Mouse (Mus musculus) stomach, embryonic 16.5 days (tissue): Measurements from ENCODE around the gene Micu1. TPM values are rescaled to one million over a fixed set of nuclear protein-coding genes. Genes with fewer than 3 reads are reported as not detected.

ENCODE experiments used
- ATAC-seq: fragments of 200-750 bp; cut with Nextera tagmentation; 2 replicates; pipeline ENCODE4 v1.8.0; 2017; ENCODE audit warnings: moderate number of reproducible peaks, moderate TSS enrichment; ENCODE audit not compliant: insufficient read depth, low FRiP score
- H3K27ac ChIP-seq: fragments of 300-500 bp; sonication (generic); 2 replicates; pipeline ENCODE4 v1.5.1; 2014; ENCODE audit warnings: low read length
- H3K27me3 ChIP-seq: fragments of 300-500 bp; sonication (generic); 2 replicates; pipeline ENCODE4 v1.6.1; 2014; ENCODE audit warnings: low read length, control low read depth, mixed read lengths; ENCODE audit not compliant: control insufficient read depth, insufficient read depth
- H3K36me3 ChIP-seq: fragments of 300-500 bp; sonication (generic); 2 replicates; pipeline ENCODE4 v1.6.1; 2014; ENCODE audit warnings: low read length; ENCODE audit not compliant: control insufficient read depth, insufficient read depth
- H3K4me1 ChIP-seq: fragments of 300-500 bp; sonication (generic); 2 replicates; pipeline ENCODE4 v1.6.1; 2014; ENCODE audit warnings: low read length, control low read depth, mixed read lengths; ENCODE audit not compliant: control insufficient read depth, insufficient read depth
- H3K4me2 ChIP-seq: fragments of 300-500 bp; sonication (generic); 2 replicates; pipeline ENCODE4 v1.6.1; 2014; ENCODE audit warnings: low read depth, low read length, mixed read lengths
- H3K4me3 ChIP-seq: fragments of 300-500 bp; sonication (generic); replicated peaks from 2 replicates; pipeline ENCODE4 v1.5.1; 2014; ENCODE audit warnings: mild to moderate bottlenecking, low read length
- H3K9ac ChIP-seq: fragments of 300-500 bp; sonication (generic); 2 replicates; pipeline ENCODE4 v1.6.1; 2014; ENCODE audit warnings: low read length
- H3K9me3 ChIP-seq: fragments of 300-500 bp; sonication (generic); replicated peaks from 2 replicates; pipeline ENCODE4 v1.6.1; 2016; ENCODE audit warnings: low read length, control low read depth; ENCODE audit not compliant: control insufficient read depth
- WGBS: fragments of 180-500 bp; shearing (Covaris S2); extraction: QIAGEN DNeasy Blood & Tissue Kit; methylation state at CpG from one replicate; pipeline ENCODE4 v1.1.7; 2014; 5-methylcytosine and 5-hydroxymethylcytosine counted together
- polyA plus RNA-seq: library from polyadenylated mRNA; unstranded; fragments of >200 nt; fragmentation: Nextera tagmentation; extraction: Ambion mirVana; gene quantifications from 2 replicates; pipeline ENCODE4 v1.2.1, GENCODE M21; 2015

The Micu1 gene
- polyA plus RNA-seq, 1 experiment from 2014 or later = 74.1 TPM

- Histone ChIP-seq H3K27ac (peak overlapping the region; percentile 64; the same call in 1 of the 2 replicates), H3K4me1 (0 out of 2 replicates have a peak, but pooled peaks cover 2% of the 10 kb centered on the region), H3K4me2 (no peak overlapping the region), H3K4me3 (no peak overlapping the region), H3K9me3 (no peaks in the 10 kb centered on the region), H3K9ac (no peak overlapping the region), H3K27me3 (no peaks in the 10 kb centered on the region), H3K36me3 (peaks cover 5% of the 10 kb centered on the region; the same call in 1 of the 2 replicates)
- WGBS = 76% methylated on average over 5 of the region's 5 CpGs
- ATAC-seq = no peak
Measured at GRCm38 (mm10) chr10:59837490-59837889, 135.2 kb downstream of the Micu1 start.

DNA sequence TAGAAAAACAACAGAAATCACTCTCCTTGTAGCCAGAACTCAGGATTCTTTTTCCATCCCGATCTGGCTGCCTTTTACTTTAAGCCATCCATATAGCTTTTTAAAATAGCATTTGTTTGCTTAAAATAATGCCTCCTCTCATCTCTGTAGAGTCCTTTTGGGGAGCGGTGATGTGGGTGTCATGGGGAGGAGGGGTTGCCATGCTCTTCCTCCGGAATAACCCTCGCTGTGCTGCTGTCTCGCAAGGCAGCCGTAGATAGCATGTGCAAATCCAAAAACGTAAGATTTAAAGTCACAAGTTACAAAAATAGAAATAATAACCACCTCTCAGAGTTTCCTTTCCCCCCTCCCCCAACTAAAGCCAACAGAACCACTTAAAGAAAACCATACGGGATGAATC, 139.2 kb downstream of the Micu1 start:
- Histone ChIP-seq H3K9ac (no peak overlapping the region), H3K4me1 (0 out of 2 replicates have a peak, but pooled peaks cover 2% of the 10 kb centered on the region)
- WGBS = 90% methylated on average over 8 of the region's 8 CpGs

DNA sequence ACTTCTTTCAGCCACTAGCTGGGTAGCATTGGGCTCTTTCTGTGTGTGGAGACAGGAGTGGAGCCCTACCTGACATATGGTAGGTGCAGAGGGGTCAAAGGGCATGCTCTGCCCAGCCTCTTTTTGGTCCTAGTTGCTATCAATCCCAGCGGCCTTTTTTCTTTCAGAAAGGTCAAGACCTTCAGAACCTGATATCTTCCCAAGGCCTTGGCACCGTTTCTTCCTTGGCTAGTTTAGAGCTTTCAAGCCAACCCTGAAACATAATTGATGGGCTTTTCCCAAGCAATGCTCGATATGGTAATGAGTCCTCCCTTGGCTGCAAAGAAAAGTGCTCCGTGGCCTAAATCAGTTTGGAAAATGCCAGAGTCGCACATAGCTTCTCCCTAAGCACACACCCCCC, 140.8 kb downstream of the Micu1 start:
- no peak for ATAC-seq

More for the DNA sequence above, 139.2 kb downstream of the Micu1 start:
- Histone ChIP-seq H3K27me3 (no peaks in the 10 kb centered on the region), H3K9me3 (no peaks in the 10 kb centered on the region), H3K4me3 (no peak overlapping the region), H3K36me3 (no peaks in the 10 kb centered on the region), H3K27ac (no peak overlapping the region), H3K4me2 (no peak overlapping the region)
- ATAC-seq = no peak

DNA sequence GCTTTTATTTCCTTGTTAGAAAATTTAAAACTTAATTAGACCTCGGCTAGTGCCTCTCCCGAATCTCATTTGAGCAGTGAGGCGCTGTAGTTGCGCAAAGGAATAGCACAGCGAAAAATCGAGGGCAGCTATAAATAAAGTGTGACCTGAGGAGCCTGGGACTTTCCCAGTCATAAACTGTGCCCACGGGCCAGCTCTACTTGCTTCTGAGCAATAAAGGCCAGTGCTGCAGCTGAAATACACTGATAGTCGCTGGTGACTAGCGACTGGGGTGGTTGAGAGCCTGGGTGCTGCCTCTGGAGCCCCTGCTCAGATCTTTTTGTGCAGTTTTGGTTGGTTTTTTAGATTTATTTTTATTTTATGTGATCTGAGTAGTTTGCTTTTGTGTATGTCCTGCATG, 142.4 kb downstream of the Micu1 start:
- H3K4me2 ChIP-seq = no peak overlapping the region
- H3K4me1 ChIP-seq = no peaks in the 10 kb centered on the region
- no peak for ATAC-seq
- no peak overlapping the region for H3K27ac ChIP-seq
- no peaks in the 10 kb centered on the region for H3K27me3 ChIP-seq
- no peaks in the 10 kb centered on the region for H3K9me3 ChIP-seq
- no peak overlapping the region for H3K4me3 ChIP-seq
- WGBS = 76% methylated on average over 9 of the region's 9 CpGs
- H3K36me3 ChIP-seq = no peaks in the 10 kb centered on the region
- no peak overlapping the region for H3K9ac ChIP-seq

More for the DNA sequence above, 140.8 kb downstream of the Micu1 start:
- 32% methylated on average over 5 of the region's 5 CpGs for WGBS
- H3K27me3 ChIP-seq = no peaks in the 10 kb centered on the region
- no peak overlapping the region for H3K27ac ChIP-seq
- no peaks in the 10 kb centered on the region for H3K9me3 ChIP-seq
- H3K4me2 ChIP-seq = no peak overlapping the region
- H3K36me3 ChIP-seq = no peaks in the 10 kb centered on the region
- no peaks in the 10 kb centered on the region for H3K4me1 ChIP-seq
- no peak overlapping the region for H3K4me3 ChIP-seq
- H3K9ac ChIP-seq = no peak overlapping the region

- H3K4me1 ChIP-seq = no peaks in the 10 kb centered on the region
- no peak overlapping the region for H3K4me3 ChIP-seq
- no peaks in the 10 kb centered on the region for H3K36me3 ChIP-seq
- no peak overlapping the region for H3K9ac ChIP-seq
- H3K4me2 ChIP-seq = no peak overlapping the region
- 81% methylated on average over 6 of the region's 6 CpGs for WGBS
- no peak overlapping the region for H3K27ac ChIP-seq
- no peaks in the 10 kb centered on the region for H3K9me3 ChIP-seq
- no peaks in the 10 kb centered on the region for H3K27me3 ChIP-seq
- ATAC-seq = no peak
Measured at GRCm38 (mm10) chr10:59846416-59846815, 144.1 kb downstream of the Micu1 start.

- Histone ChIP-seq H3K4me1 (no peaks in the 10 kb centered on the region), H3K4me2 (no peak overlapping the region), H3K36me3 (no peaks in the 10 kb centered on the region), H3K4me3 (no peak overlapping the region), H3K9ac (no peak overlapping the region), H3K27me3 (no peaks in the 10 kb centered on the region), H3K9me3 (no peaks in the 10 kb centered on the region), H3K27ac (no peak overlapping the region)
- WGBS = 74% methylated on average over 11 of the region's 11 CpGs
- no peak for ATAC-seq
Measured at GRCm38 (mm10) chr10:59848079-59848877, 146.0 kb downstream of the Micu1 start.

DNA sequence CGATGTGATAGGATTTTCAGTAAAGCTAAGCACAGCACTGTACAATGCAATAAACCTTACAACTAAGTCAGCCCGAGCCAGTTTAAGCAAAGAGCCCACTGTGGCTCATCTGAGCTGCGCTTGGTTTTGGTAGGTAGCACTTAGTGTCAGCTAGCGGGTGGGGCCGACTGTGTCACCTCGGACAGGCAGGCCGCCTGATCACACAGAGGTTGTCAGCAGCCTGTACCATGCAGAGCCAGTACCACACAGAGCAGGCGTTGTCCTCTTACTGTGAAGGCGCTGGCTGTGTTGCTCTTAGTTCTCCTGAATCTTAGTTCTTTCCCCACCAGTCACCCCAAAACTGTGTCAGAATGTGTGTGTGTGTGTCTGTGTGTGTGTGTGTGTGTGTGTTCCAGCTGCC, 146.7 kb downstream of the Micu1 start:
- H3K4me3 ChIP-seq = no peak overlapping the region
- H3K9me3 ChIP-seq = no peaks in the 10 kb centered on the region
- H3K36me3 ChIP-seq = no peaks in the 10 kb centered on the region
- no peaks in the 10 kb centered on the region for H3K4me1 ChIP-seq
- H3K4me2 ChIP-seq = no peak overlapping the region
- 68% methylated on average over 9 of the region's 9 CpGs for WGBS
- no peak for ATAC-seq
- H3K27me3 ChIP-seq = no peaks in the 10 kb centered on the region
- no peak overlapping the region for H3K9ac ChIP-seq
- H3K27ac ChIP-seq = no peak overlapping the region

DNA sequence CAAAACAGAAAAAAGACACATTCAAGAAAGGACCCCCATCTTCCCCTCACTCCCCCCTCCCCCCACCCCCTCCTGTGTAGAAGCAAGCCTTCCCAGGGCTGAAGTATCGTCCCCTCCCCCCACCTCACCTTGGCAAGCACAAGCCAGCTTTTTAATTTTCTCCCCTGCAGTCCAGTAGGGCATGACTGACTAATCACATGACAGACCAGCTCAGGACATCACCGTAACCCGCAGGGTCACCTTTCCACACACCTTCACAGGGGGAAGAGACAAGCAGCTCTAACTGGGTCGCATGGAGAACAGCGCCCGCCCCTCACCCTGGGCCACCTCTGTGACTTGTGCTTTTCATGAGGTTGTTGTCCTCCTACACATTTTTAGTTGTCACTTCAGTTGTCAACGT, 147.1 kb downstream of the Micu1 start:
- H3K4me1 ChIP-seq = no peaks in the 10 kb centered on the region
- no peaks in the 10 kb centered on the region for H3K9me3 ChIP-seq
- H3K36me3 ChIP-seq = no peaks in the 10 kb centered on the region
- WGBS = 91% methylated on average over 7 of the region's 7 CpGs
- no peak overlapping the region for H3K27ac ChIP-seq
- H3K9ac ChIP-seq = no peak overlapping the region
- ATAC-seq = no peak
- no peaks in the 10 kb centered on the region for H3K27me3 ChIP-seq
- no peak overlapping the region for H3K4me3 ChIP-seq
- H3K4me2 ChIP-seq = no peak overlapping the region

- Histone ChIP-seq H3K4me3 (no peak overlapping the region), H3K27ac (no peak overlapping the region), H3K4me1 (no peaks in the 10 kb centered on the region), H3K9ac (no peak overlapping the region), H3K36me3 (no peaks in the 10 kb centered on the region), H3K4me2 (no peak overlapping the region), H3K27me3 (no peaks in the 10 kb centered on the region), H3K9me3 (no peaks in the 10 kb centered on the region)
- ATAC-seq = no peak; the same call in 1 of the 2 replicates
- WGBS = 80% methylated on average over 5 of the region's 5 CpGs
Measured at GRCm38 (mm10) chr10:59857157-59857556, 154.9 kb downstream of the Micu1 start.
